Mouse (Mus musculus): ENCODE data around the gene Fhit. TPM values are rescaled to one million over a fixed set of nuclear protein-coding genes. Genes with fewer than 3 reads are reported as not detected.
"Not testable (repeated sequence)": the region's sequence is repeated elsewhere in the genome, so short reads cannot be mapped to it uniquely, and the experiment has no call there.

Fhit gene
- polyA plus RNA-seq, 1 experiment: not detected

DNA sequence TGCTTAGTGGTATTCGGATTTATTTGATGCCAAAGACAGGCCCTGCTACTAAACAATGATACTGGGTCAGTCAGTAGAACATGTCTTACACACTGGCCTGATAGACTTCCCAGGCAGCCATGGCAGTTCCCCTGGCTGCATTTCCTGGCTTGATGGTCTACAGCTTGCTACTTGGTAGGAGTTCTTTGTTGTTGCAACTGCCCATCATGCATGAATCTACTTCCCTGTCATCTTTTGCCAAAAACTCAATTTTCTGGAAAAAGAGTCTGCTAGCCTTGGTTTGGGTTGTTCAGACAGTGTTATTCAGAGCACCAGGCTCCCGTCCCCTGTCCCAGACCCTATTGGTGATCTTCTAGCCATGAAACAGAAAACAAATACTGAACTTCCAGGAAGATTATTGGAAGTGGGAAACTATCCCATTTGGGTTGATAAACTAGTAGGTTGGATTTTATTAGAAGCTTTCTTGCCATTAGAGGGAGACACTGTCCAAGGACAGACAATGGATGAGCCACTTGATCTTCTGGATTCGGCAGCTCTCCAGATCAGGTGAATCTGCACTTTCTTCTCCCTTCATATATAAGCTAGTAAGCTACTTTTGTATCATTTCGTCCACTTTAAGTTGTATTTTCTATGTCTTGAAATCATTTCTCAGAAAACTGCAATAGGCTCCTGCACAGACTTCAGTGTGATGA lies 363.2 kb downstream of the Fhit start:
- H3K4me1 ChIP-seq (ENCODE audit: control insufficient read depth, insufficient read depth, low read length): no peaks in the 10 kb centered on the region
- no peak overlapping the region for H3K4me3 ChIP-seq (replicated peaks; ENCODE audit: control insufficient read depth, low read depth, low read length)
- no peak overlapping the region for H3K27ac ChIP-seq (ENCODE audit: control insufficient read depth, insufficient read depth, low read depth, low read length, poor library complexity)
- TF ChIP-seq POLR2A (IDR thresholded peaks at IDR 0.05; ENCODE audit: borderline replicate concordance, control insufficient read depth, low read depth, low read length): no peak
- WGBS: 75% methylated on average over 4 of the region's 4 CpGs

DNA sequence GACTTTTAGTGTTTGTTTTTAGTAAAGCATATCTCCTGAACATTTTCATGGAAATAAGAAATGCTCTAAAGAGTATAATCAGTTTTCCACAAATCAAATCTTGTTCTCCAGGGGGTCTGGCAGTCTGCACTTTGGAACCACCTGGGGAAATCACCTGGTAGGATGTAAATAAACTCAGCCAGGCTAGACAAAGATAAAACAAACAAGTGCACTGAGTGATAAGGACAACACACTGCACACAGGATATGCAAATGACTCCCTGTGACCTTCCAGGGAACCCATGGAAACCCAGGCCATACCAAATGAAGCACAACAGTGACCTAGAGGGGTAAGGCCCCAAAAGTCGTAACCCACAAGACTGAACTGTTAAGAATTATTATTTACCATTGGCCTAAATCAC lies 364.2 kb downstream of the Fhit start:
- Histone ChIP-seq H3K4me3 (replicated peaks; ENCODE audit: control insufficient read depth, low read depth, low read length) (no peak overlapping the region), H3K4me1 (ENCODE audit: control insufficient read depth, insufficient read depth, low read length) (no peaks in the 10 kb centered on the region), H3K27ac (ENCODE audit: control insufficient read depth, insufficient read depth, low read depth, low read length, poor library complexity) (no peak overlapping the region)
- 64% methylated on average over 1 of the region's 1 CpGs for WGBS
- TF ChIP-seq CTCF (IDR thresholded peaks at IDR 0.05; ENCODE audit: control insufficient read depth, insufficient read depth, low read length): no peak
- no peak for TF ChIP-seq POLR2A (IDR thresholded peaks at IDR 0.05; ENCODE audit: borderline replicate concordance, control insufficient read depth, low read depth, low read length)

DNA sequence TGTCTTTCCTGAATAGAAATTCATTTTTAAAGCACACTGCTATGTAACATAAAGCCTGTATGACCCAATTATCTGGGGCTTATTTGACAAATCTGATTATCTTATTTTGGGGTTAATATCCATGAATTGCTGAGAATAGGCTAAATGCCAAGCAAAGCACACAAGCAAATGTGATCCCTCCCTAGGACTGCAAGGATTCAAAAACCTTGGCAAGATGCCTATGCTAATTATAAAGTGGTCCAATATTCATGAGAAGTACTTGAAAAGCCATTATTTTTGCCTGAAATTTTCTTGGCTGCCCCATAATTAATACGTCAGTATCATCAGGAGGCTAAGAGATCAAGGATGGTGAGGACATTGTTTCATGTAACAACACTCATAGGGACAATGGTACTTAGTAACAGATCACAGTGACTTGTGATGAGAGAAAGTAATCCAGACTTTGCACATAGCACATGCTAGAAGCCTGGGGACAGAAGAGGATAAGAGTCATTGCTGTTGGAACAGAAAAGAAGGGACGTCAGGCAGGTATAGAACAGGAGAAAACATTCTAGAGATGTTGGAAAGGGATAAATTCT lies 366.2 kb downstream of the Fhit start:
- H3K4me3 ChIP-seq (replicated peaks; ENCODE audit: control insufficient read depth, low read depth, low read length): no peak overlapping the region
- TF ChIP-seq POLR2A (IDR thresholded peaks at IDR 0.05; ENCODE audit: borderline replicate concordance, control insufficient read depth, low read depth, low read length) (no peak), CTCF (IDR thresholded peaks at IDR 0.05; ENCODE audit: control insufficient read depth, insufficient read depth, low read length) (no peak)
- no peak overlapping the region for H3K27ac ChIP-seq (ENCODE audit: control insufficient read depth, insufficient read depth, low read depth, low read length, poor library complexity)
- 67% methylated on average over 2 of the region's 2 CpGs for WGBS
- no peaks in the 10 kb centered on the region for H3K4me1 ChIP-seq (ENCODE audit: control insufficient read depth, insufficient read depth, low read length)

DNA sequence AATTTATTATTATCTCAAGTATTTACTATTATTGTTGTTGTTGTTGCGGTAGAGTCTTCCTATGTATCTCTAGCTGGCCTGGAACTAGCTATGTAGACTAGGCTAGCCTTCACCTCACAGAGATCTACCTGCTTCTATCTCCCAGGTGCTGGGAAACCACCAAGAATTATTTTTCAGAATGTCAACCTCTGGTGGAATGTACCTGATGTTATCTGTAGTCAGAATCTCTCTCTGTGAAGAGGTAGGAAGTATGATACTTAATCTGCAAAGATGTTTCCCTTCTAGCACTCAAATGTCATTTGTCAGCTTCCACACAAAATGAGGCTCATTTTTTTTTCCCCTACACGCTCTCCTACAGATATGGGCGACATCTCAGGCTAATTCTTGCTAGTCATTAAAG lies 377.9 kb downstream of the Fhit start:
- Histone ChIP-seq H3K4me3 (replicated peaks; ENCODE audit: control insufficient read depth, low read depth, low read length) (no peak overlapping the region), H3K27ac (ENCODE audit: control insufficient read depth, insufficient read depth, low read depth, low read length, poor library complexity) (no peak overlapping the region), H3K4me1 (ENCODE audit: control insufficient read depth, insufficient read depth, low read length) (no peaks in the 10 kb centered on the region)
- TF ChIP-seq CTCF (IDR thresholded peaks at IDR 0.05; ENCODE audit: control insufficient read depth, insufficient read depth, low read length) (no peak), POLR2A (IDR thresholded peaks at IDR 0.05; ENCODE audit: borderline replicate concordance, control insufficient read depth, low read depth, low read length) (no peak)
- 88% methylated on average over 3 of the region's 3 CpGs for WGBS

DNA sequence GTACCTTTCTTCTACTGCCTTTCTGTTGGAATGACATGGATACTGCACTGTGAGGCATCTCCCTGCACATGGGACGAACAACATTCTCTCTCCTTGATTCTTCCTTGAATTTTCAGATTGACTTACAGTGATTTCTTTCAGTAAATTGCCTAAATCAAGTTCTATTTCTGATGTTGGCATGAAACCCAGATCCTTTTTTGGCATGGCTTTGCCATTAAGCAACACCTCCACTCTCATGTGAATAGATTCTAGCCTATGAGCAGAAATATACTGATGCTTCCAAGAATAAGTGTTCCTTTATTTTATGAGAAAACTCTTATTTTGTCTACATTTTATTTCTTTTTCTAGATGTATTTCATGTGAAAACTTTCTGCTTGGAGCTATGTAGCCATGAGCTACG lies 383.1 kb downstream of the Fhit start:
- Histone ChIP-seq H3K4me1 (ENCODE audit: control insufficient read depth, insufficient read depth, low read length) (no peaks in the 10 kb centered on the region), H3K27ac (ENCODE audit: control insufficient read depth, insufficient read depth, low read depth, low read length, poor library complexity) (no peak overlapping the region), H3K4me3 (replicated peaks; ENCODE audit: control insufficient read depth, low read depth, low read length) (no peak overlapping the region)
- WGBS: 75% methylated on average over 2 of the region's 2 CpGs
- TF ChIP-seq CTCF (IDR thresholded peaks at IDR 0.05; ENCODE audit: control insufficient read depth, insufficient read depth, low read length) (no peak), POLR2A (IDR thresholded peaks at IDR 0.05; ENCODE audit: borderline replicate concordance, control insufficient read depth, low read depth, low read length) (no peak)

DNA sequence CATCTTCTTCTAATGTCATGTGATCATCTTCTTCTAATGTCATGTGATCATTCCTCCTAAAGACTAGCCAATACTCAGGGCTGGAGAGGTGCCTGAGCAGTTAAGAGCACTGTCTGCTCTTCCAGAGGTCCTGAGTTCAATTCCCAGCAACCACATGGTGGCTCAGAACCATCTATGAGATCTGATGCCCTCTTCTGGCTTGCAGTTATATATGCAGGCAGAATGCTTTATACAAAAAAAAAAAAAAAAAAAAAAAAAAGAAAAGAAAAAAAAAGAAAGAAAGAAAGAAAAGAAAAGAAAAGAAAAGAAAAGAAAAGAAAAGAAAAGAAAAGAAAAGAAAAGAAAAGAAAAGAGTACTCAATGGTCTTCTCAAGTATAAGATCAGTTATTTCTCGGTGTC lies 407.0 kb downstream of the Fhit start:
- not testable (repeated sequence) for H3K4me1 ChIP-seq (ENCODE audit: control insufficient read depth, insufficient read depth, low read length); H3K27ac ChIP-seq (ENCODE audit: control insufficient read depth, insufficient read depth, low read depth, low read length, poor library complexity); H3K4me3 ChIP-seq (replicated peaks; ENCODE audit: control insufficient read depth, low read depth, low read length)
- WGBS: 78% methylated on average over 1 of the region's 1 CpGs

DNA sequence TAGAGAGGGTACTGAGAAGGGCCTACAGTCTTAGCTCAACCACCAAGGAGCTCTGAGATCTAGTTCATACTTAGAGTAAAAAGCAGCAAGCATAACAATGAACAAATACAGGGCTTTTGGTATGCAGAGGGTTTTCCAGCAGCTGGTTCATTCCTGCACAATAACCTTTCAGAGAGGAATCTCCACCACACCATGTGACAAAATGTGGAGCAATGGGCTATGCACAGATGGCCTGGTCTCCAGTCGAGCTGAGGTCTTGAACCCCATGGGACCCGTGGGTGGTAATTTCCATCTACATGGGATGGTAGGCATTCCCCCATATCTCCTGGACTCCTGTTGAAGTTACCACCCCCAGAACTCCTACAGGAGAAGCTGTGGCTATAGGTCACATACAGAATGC lies 423.8 kb downstream of the Fhit start:
- no peak overlapping the region for H3K4me3 ChIP-seq (replicated peaks; ENCODE audit: control insufficient read depth, low read depth, low read length)
- 73% methylated on average over 2 of the region's 2 CpGs for WGBS

DNA sequence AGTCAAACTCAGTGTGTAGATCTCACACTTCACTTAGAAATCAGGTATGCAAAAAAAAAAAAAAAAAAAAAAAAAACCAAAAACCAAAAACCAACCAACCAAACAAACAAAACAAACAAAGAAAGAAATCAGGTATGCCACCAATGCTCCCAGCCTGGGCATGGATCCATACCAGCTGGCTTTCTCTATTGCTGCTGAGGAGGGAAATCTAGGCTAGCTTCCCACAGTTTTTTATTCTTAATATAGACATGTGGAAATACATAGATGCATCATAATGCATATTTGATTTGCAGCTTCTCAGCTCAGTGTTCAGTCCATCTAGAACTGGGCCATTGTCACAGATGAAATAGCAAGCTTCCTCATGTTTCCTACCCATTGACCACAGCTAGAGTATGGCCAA lies 439.3 kb downstream of the Fhit start:
- TF ChIP-seq POLR2A (IDR thresholded peaks at IDR 0.05; ENCODE audit: borderline replicate concordance, control insufficient read depth, low read depth, low read length): no peak
- no peaks in the 10 kb centered on the region for H3K4me1 ChIP-seq (ENCODE audit: control insufficient read depth, insufficient read depth, low read length)
- H3K27ac ChIP-seq (ENCODE audit: control insufficient read depth, insufficient read depth, low read depth, low read length, poor library complexity): no peak overlapping the region
- H3K4me3 ChIP-seq (replicated peaks; ENCODE audit: control insufficient read depth, low read depth, low read length): no peak overlapping the region

More for the DNA sequence above, 423.8 kb downstream of the Fhit start:
- TF ChIP-seq CTCF (IDR thresholded peaks at IDR 0.05; ENCODE audit: control insufficient read depth, insufficient read depth, low read length) (no peak), POLR2A (IDR thresholded peaks at IDR 0.05; ENCODE audit: borderline replicate concordance, control insufficient read depth, low read depth, low read length) (no peak)
- no peaks in the 10 kb centered on the region for H3K4me1 ChIP-seq (ENCODE audit: control insufficient read depth, insufficient read depth, low read length)
- H3K27ac ChIP-seq (ENCODE audit: control insufficient read depth, insufficient read depth, low read depth, low read length, poor library complexity): no peak overlapping the region

DNA sequence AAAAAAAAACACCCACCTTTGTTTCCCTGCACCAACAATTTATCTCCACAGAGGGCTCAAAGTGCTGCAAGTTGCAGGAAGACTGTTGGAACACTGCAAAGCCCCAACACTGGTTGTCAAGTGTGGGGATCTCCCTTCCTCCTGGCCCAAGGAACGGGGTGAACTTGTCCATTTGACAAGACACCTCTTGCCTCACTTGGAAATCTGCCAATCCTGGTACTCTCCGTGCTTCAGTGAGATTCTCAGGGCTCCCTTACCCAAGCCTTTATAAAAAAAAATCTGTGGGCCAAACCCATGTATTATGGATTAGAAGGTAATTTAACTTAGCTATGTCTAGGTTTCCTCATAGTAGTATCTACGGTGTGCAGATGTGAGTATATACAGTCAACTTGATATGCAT lies 448.9 kb downstream of the Fhit start:
- TF ChIP-seq CTCF (IDR thresholded peaks at IDR 0.05; ENCODE audit: control insufficient read depth, insufficient read depth, low read length) (no peak), POLR2A (IDR thresholded peaks at IDR 0.05; ENCODE audit: borderline replicate concordance, control insufficient read depth, low read depth, low read length) (no peak)
- Histone ChIP-seq H3K4me3 (replicated peaks; ENCODE audit: control insufficient read depth, low read depth, low read length) (no peak overlapping the region), H3K4me1 (ENCODE audit: control insufficient read depth, insufficient read depth, low read length) (no peaks in the 10 kb centered on the region), H3K27ac (ENCODE audit: control insufficient read depth, insufficient read depth, low read depth, low read length, poor library complexity) (no peak overlapping the region)
- 70% methylated on average over 3 of the region's 3 CpGs for WGBS

Measured in bone marrow, adult 2 months (tissue).